ENCODE assay signal across 16 mouse cellular contexts in genomic region chr15:26501024-26501423, GRCm38 (mm10).
"Had no signal": no experiment of that assay in that cellular context is flagged by ENCODE, and none has a peak within 500 bp of the region (broad histone marks: within the 10 kb centered on the region; RNA-seq: fewer than 3 reads in every experiment).

No protein-coding gene starts in this region.

- H3K9ac ChIP-seq: neural tube, embryonic 13.5 days; neural tube, embryonic 15.5 days; stomach, embryonic 15.5 days had no signal

- H3K36me3 ChIP-seq: neural tube, embryonic 13.5 days; neural tube, embryonic 15.5 days; stomach, embryonic 15.5 days had no signal

- H3K4me3 ChIP-seq: neural tube, embryonic 13.5 days; neural tube, embryonic 15.5 days; stomach, embryonic 15.5 days had no signal

- H3K27me3 ChIP-seq: neural tube, embryonic 13.5 days; neural tube, embryonic 15.5 days; stomach, embryonic 15.5 days had no signal

- H3K4me2 ChIP-seq: neural tube, embryonic 13.5 days; neural tube, embryonic 15.5 days; stomach, embryonic 15.5 days had no signal

- DNase-seq: retina, postnatal 1 day; right cerebral cortex, adult 18-20 months; right cerebral cortex, postnatal 14 days; right cerebral cortex, postnatal 25 days; right cerebral cortex, postnatal 4 days; spleen, adult 18-20 months; thymus, adult 18-20 months; thymus, adult 2 months; thymus, postnatal 14 days; thymus, postnatal 25 days; thymus, postnatal 36 days; thymus, postnatal 4 days had no signal

- H3K9me3 ChIP-seq: neural tube, embryonic 15.5 days; stomach, embryonic 15.5 days had no signal

- H3K4me1 ChIP-seq: neural tube, embryonic 13.5 days; neural tube, embryonic 15.5 days; stomach, embryonic 15.5 days had no signal

- H3K27ac ChIP-seq: neural tube, embryonic 13.5 days; neural tube, embryonic 15.5 days; stomach, embryonic 15.5 days; stomach, postnatal 0 days had no signal
